Mouse (Mus musculus) liver, postnatal 0 days (tissue): ENCODE results near the gene Habp4. TPM values are rescaled to one million over a fixed set of nuclear protein-coding genes. Genes with fewer than 3 reads are reported as not detected.

ENCODE experiments used
- ATAC-seq: fragments of 200-750 bp; cut with Nextera tagmentation; 2 replicates; pipeline ENCODE4 v1.8.0; 2017; ENCODE audit warnings: mild to moderate bottlenecking, moderate library complexity
- DNase-seq: peaks from one replicate; pipeline ENCODE4 v3.0.0-alpha.2; 2016
- H3K27ac ChIP-seq: fragments of 300-500 bp; sonication (generic); 2 replicates; pipeline ENCODE4 v1.5.1; 2014; ENCODE audit warnings: antibody characterized with exemption, moderate library complexity, mild to moderate bottlenecking, low read depth
- H3K27me3 ChIP-seq: fragments of 300-500 bp; sonication (generic); 2 replicates; pipeline ENCODE4 v1.6.1; 2014; ENCODE audit warnings: low read length, control low read depth, mixed read lengths; ENCODE audit not compliant: insufficient read depth
- H3K36me3 ChIP-seq: fragments of 300-500 bp; sonication (generic); replicated peaks from 2 replicates; pipeline ENCODE4 v1.6.1; 2014; ENCODE audit warnings: mild to moderate bottlenecking, control low read depth, low read length, moderate library complexity, mixed read lengths; ENCODE audit not compliant: insufficient read depth
- H3K4me1 ChIP-seq: fragments of 300-500 bp; sonication (generic); 2 replicates; pipeline ENCODE4 v1.6.1; 2014; ENCODE audit warnings: antibody characterized with exemption, mild to moderate bottlenecking, control low read depth; ENCODE audit not compliant: insufficient read depth
- H3K4me2 ChIP-seq: fragments of 300-500 bp; sonication (generic); 2 replicates; pipeline ENCODE4 v1.6.1; 2014; ENCODE audit warnings: low read depth, mild to moderate bottlenecking, low read length, moderate library complexity, mixed read lengths
- H3K4me3 ChIP-seq: fragments of 300-500 bp; sonication (generic); 2 replicates; pipeline ENCODE4 v1.5.1; 2014; ENCODE audit warnings: low read depth, low read length
- H3K9ac ChIP-seq: fragments of 300-500 bp; sonication (generic); replicated peaks from 2 replicates; pipeline ENCODE4 v1.6.1; 2014; ENCODE audit warnings: mild to moderate bottlenecking, moderate library complexity
- H3K9me3 ChIP-seq: fragments of 300-500 bp; sonication (generic); 2 replicates; pipeline ENCODE4 v1.6.1; 2016; ENCODE audit warnings: mild to moderate bottlenecking, control low read depth, low read length, mixed read lengths
- CTCF ChIP-seq: sonication (generic); IDR thresholded peaks from 2 replicates; pipeline ENCODE4 v1.5.1; 2016; ENCODE audit warnings: antibody characterized with exemption, low read depth
- EP300 ChIP-seq: IDR thresholded peaks from 2 replicates; pipeline ENCODE4 v1.6.1; 2016; ENCODE audit warnings: antibody characterized with exemption, low read depth, mild to moderate bottlenecking
- whole genome bisulfite sequencing: fragments of 180-500 bp; shearing (Covaris S2); extraction: QIAGEN DNeasy Blood & Tissue Kit; methylation state at CpG from one replicate; pipeline ENCODE4 v1.1.7; 2014; ENCODE audit not compliant: insufficient replicate concordance; 5-methylcytosine and 5-hydroxymethylcytosine counted together
- polyA plus RNA-seq: library from polyadenylated mRNA; unstranded; fragments of >200 nt; fragmentation: Nextera tagmentation; extraction: Ambion mirVana; gene quantifications from 2 replicates; pipeline ENCODE4 v1.2.1, GENCODE M21; 2015

The Habp4 gene
- polyA plus RNA-seq, 1 experiment from 2014 or later, result 9.0 TPM

GRCm38 (mm10) chr13:64235062-64235715 is 73.6 kb downstream of the Habp4 start:
- TF ChIP-seq EP300 (no peak), CTCF (no peak)
- 62% methylated on average over 4 of the region's 4 CpGs for WGBS
- DNase-seq, result no peak
- Histone ChIP-seq H3K9me3 (no peaks in the 10 kb centered on the region), H3K4me3 (no peak overlapping the region), H3K36me3 (no peaks in the 10 kb centered on the region), H3K9ac (no peak overlapping the region), H3K27ac (peak overlapping the region; percentile 60), H3K27me3 (no peaks in the 10 kb centered on the region), H3K4me2 (no peak overlapping the region), H3K4me1 (peaks cover 10% of the 10 kb centered on the region)
- ATAC-seq, result peak; percentile 24; the same call in 1 of the 2 replicates

GRCm38 (mm10) chr13:64235777-64236176 is 74.2 kb downstream of the Habp4 start:
- H3K36me3 ChIP-seq, result no peaks in the 10 kb centered on the region
- TF ChIP-seq EP300 (no peak), CTCF (no peak)
- no peak overlapping the region for H3K9ac ChIP-seq
- H3K4me3 ChIP-seq, result no peak overlapping the region
- WGBS, result 70% methylated on average over 3 of the region's 3 CpGs
- H3K4me2 ChIP-seq, result no peak overlapping the region
- peaks cover 10% of the 10 kb centered on the region for H3K4me1 ChIP-seq
- H3K27me3 ChIP-seq, result no peaks in the 10 kb centered on the region
- H3K27ac ChIP-seq, result peak overlapping the region; percentile 83
- ATAC-seq, result no peak
- no peaks in the 10 kb centered on the region for H3K9me3 ChIP-seq
- DNase-seq, result no peak

Other genes starting within 250 kb of the Habp4 start
- not detected in 2 replicates for gene Hsd17b3, start 72.6 kb upstream of the Habp4 start, polyA plus RNA-seq
- 11.8 TPM in 2 replicates for gene Slc35d2, start 32.5 kb upstream of the Habp4 start, polyA plus RNA-seq
- 9.8 and 11.7 TPM in 2 replicates for gene Zfp367, start 8.6 kb upstream of the Habp4 start, polyA plus RNA-seq
- gene Cdc14b, start 113.5 kb downstream of the Habp4 start, polyA plus RNA-seq, result 4.5 and 5.3 TPM in 2 replicates
- gene Aaed1, start 150.9 kb downstream of the Habp4 start, polyA plus RNA-seq, result 37.8 and 39.3 TPM in 2 replicates
- gene Ctsl, start 209.1 kb downstream of the Habp4 start, polyA plus RNA-seq, result 1,130 and 1,294 TPM in 2 replicates